Mouse (Mus musculus) midbrain, embryonic 14.5 days (tissue): ENCODE data around the gene Rab5if. TPM values are rescaled to one million over a fixed set of nuclear protein-coding genes. Genes with fewer than 3 reads are reported as not detected.
"Not testable (repeated sequence)": the region's sequence is repeated elsewhere in the genome, so short reads cannot be mapped to it uniquely, and the experiment has no call there.

ENCODE experiments used
- ATAC-seq: fragments of 200-750 bp; cut with Nextera tagmentation; 2 replicates; pipeline ENCODE4 v1.8.0; 2017; ENCODE audit warnings: moderate number of reproducible peaks, moderate library complexity; ENCODE audit not compliant: low FRiP score, low TSS enrichment
- DNase-seq: peaks from one replicate; pipeline ENCODE4 v3.0.0-alpha.2; 2015
- H3K27ac ChIP-seq: fragments of 300-500 bp; sonication (generic); replicated peaks from 2 replicates; pipeline ENCODE4 v1.5.1; 2014; ENCODE audit warnings: mild to moderate bottlenecking, low read depth, low read length, moderate library complexity
- H3K27me3 ChIP-seq: fragments of 300-500 bp; sonication (generic); 2 replicates; pipeline ENCODE4 v1.6.1; 2014; ENCODE audit warnings: low read length, control low read depth, mixed read lengths; ENCODE audit not compliant: control insufficient read depth, insufficient read depth
- H3K36me3 ChIP-seq: fragments of 300-500 bp; sonication (generic); 2 replicates; pipeline ENCODE4 v1.6.1; 2014; ENCODE audit warnings: low read length, control low read depth; ENCODE audit not compliant: control insufficient read depth, insufficient read depth
- H3K4me1 ChIP-seq: fragments of 300-500 bp; sonication (generic); 2 replicates; pipeline ENCODE4 v1.6.1; 2014; ENCODE audit warnings: mild to moderate bottlenecking, antibody characterized with exemption, low read length, control low read depth; ENCODE audit not compliant: control insufficient read depth, insufficient read depth
- H3K4me2 ChIP-seq: fragments of 300-500 bp; sonication (generic); 2 replicates; pipeline ENCODE4 v1.6.1; 2014; ENCODE audit warnings: mild to moderate bottlenecking, low read length, moderate library complexity
- H3K4me3 ChIP-seq: fragments of 300-500 bp; sonication (generic); replicated peaks from 2 replicates; pipeline ENCODE4 v1.5.1; 2014; ENCODE audit warnings: low read depth, low read length
- H3K9ac ChIP-seq: fragments of 300-500 bp; sonication (generic); replicated peaks from 2 replicates; pipeline ENCODE4 v1.6.1; 2014; ENCODE audit warnings: mild to moderate bottlenecking, low read length, moderate library complexity
- H3K9me3 ChIP-seq: fragments of 300-500 bp; sonication (generic); 2 replicates; pipeline ENCODE4 v1.6.1; 2016; ENCODE audit warnings: low read length, control low read depth, mixed read lengths; ENCODE audit not compliant: control insufficient read depth
- WGBS: fragments of 180-500 bp; shearing (Covaris S2); extraction: QIAGEN DNeasy Blood & Tissue Kit; methylation state at CpG from one replicate; pipeline ENCODE4 v1.1.7; 2014; 5-methylcytosine and 5-hydroxymethylcytosine counted together
- polyA plus RNA-seq: library from polyadenylated mRNA; unstranded; fragments of >200 nt; fragmentation: Nextera tagmentation; extraction: Ambion mirVana; gene quantifications from 2 replicates; pipeline ENCODE4 v1.2.1, GENCODE M21; 2014

The Rab5if gene
- polyA plus RNA-seq, 1 experiment from 2014 or later, result 169 TPM

- 67% methylated on average over 2 of the region's 2 CpGs for whole genome bisulfite sequencing
Measured at GRCm38 (mm10) chr2:156901344-156901743, 38.4 kb downstream of the Rab5if start.

GRCm38 (mm10) chr2:156901883-156902282 lies 39.0 kb downstream of the Rab5if start:
- 78% methylated on average over 6 of the region's 6 CpGs for WGBS

More at GRCm38 (mm10) chr2:156901344-156901743, 38.4 kb downstream of the Rab5if start:
- no peaks in the 10 kb centered on the region for H3K27me3 ChIP-seq
- no peaks in the 10 kb centered on the region for H3K9me3 ChIP-seq
- no peak for ATAC-seq
- H3K9ac ChIP-seq, result no peak overlapping the region
- H3K4me2 ChIP-seq, result no peak overlapping the region
- H3K36me3 ChIP-seq, result no peaks in the 10 kb centered on the region
- H3K27ac ChIP-seq, result no peak overlapping the region
- DNase-seq, result no peak
- no peak overlapping the region for H3K4me3 ChIP-seq
- H3K4me1 ChIP-seq, result no peaks in the 10 kb centered on the region

GRCm38 (mm10) chr2:156902411-156902810 lies 39.5 kb downstream of the Rab5if start:
- H3K27ac ChIP-seq, H3K4me1 ChIP-seq, H3K4me3 ChIP-seq, H3K9ac ChIP-seq, H3K27me3 ChIP-seq, H3K9me3 ChIP-seq, H3K36me3 ChIP-seq, H3K4me2 ChIP-seq, ATAC-seq, DNase-seq: not testable (repeated sequence)
- 83% methylated on average over 4 of the region's 4 CpGs for WGBS

More at GRCm38 (mm10) chr2:156901883-156902282, 39.0 kb downstream of the Rab5if start:
- H3K27ac ChIP-seq, result no peak overlapping the region
- H3K4me1 ChIP-seq, result no peaks in the 10 kb centered on the region
- H3K4me2 ChIP-seq, result no peak overlapping the region
- H3K9me3 ChIP-seq, result no peaks in the 10 kb centered on the region
- no peak overlapping the region for H3K9ac ChIP-seq
- H3K36me3 ChIP-seq, result no peaks in the 10 kb centered on the region
- H3K27me3 ChIP-seq, result no peaks in the 10 kb centered on the region
- no peak for ATAC-seq
- DNase-seq, result no peak
- H3K4me3 ChIP-seq, result no peak overlapping the region

GRCm38 (mm10) chr2:156903367-156903766 lies 40.4 kb downstream of the Rab5if start:
- no peaks in the 10 kb centered on the region for H3K36me3 ChIP-seq
- 37% methylated on average over 2 of the region's 2 CpGs for WGBS
- DNase-seq, result no peak
- no peak for ATAC-seq
- H3K9me3 ChIP-seq, result no peaks in the 10 kb centered on the region
- no peaks in the 10 kb centered on the region for H3K27me3 ChIP-seq
- H3K4me1 ChIP-seq, result no peaks in the 10 kb centered on the region
- H3K4me2 ChIP-seq, result no peak overlapping the region
- no peak overlapping the region for H3K4me3 ChIP-seq
- H3K9ac ChIP-seq, result no peak overlapping the region
- H3K27ac ChIP-seq, result no peak overlapping the region

GRCm38 (mm10) chr2:156904976-156905717 lies 42.2 kb downstream of the Rab5if start:
- no peak overlapping the region for H3K27ac ChIP-seq
- H3K4me1 ChIP-seq, result no peaks in the 10 kb centered on the region
- no peaks in the 10 kb centered on the region for H3K36me3 ChIP-seq
- ATAC-seq (no peak), DNase-seq (peak; percentile 76)
- H3K4me2 ChIP-seq, result no peak overlapping the region
- no peak overlapping the region for H3K9ac ChIP-seq
- no peak overlapping the region for H3K4me3 ChIP-seq
- H3K9me3 ChIP-seq, result no peaks in the 10 kb centered on the region
- H3K27me3 ChIP-seq, result no peaks in the 10 kb centered on the region
- 30% methylated on average over 6 of the region's 6 CpGs for WGBS

GRCm38 (mm10) chr2:156905931-156906330 lies 43.0 kb downstream of the Rab5if start:
- not testable (repeated sequence) for H3K4me3 ChIP-seq, ATAC-seq, H3K4me2 ChIP-seq, H3K27ac ChIP-seq, H3K4me1 ChIP-seq, H3K27me3 ChIP-seq, H3K36me3 ChIP-seq, H3K9me3 ChIP-seq, DNase-seq, H3K9ac ChIP-seq
- WGBS, result 39% methylated on average over 4 of the region's 4 CpGs

GRCm38 (mm10) chr2:156913191-156913590 lies 50.3 kb downstream of the Rab5if start:
- Histone ChIP-seq H3K4me1 (no peaks in the 10 kb centered on the region), H3K4me2 (no peak overlapping the region), H3K4me3 (no peak overlapping the region), H3K9me3 (no peaks in the 10 kb centered on the region), H3K9ac (no peak overlapping the region), H3K27ac (no peak overlapping the region), H3K36me3 (no peaks in the 10 kb centered on the region), H3K27me3 (no peaks in the 10 kb centered on the region)
- ATAC-seq (no peak), DNase-seq (peak; percentile 31)
- WGBS, result 72% methylated on average over 5 of the region's 5 CpGs

GRCm38 (mm10) chr2:156915559-156915958 lies 52.6 kb downstream of the Rab5if start:
- Histone ChIP-seq H3K4me1 (no peaks in the 10 kb centered on the region), H3K27ac (no peak overlapping the region), H3K4me2 (no peak overlapping the region), H3K9me3 (no peaks in the 10 kb centered on the region), H3K36me3 (no peaks in the 10 kb centered on the region), H3K4me3 (no peak overlapping the region), H3K27me3 (no peaks in the 10 kb centered on the region), H3K9ac (no peak overlapping the region)
- WGBS, result 84% methylated on average over 3 of the region's 3 CpGs
- DNase-seq (no peak), ATAC-seq (no peak)

GRCm38 (mm10) chr2:156916419-156917125 lies 53.6 kb downstream of the Rab5if start:
- Histone ChIP-seq H3K9ac (no peak overlapping the region), H3K4me2 (no peak overlapping the region), H3K27ac (no peak overlapping the region), H3K4me3 (no peak overlapping the region), H3K4me1 (no peaks in the 10 kb centered on the region), H3K27me3 (no peaks in the 10 kb centered on the region), H3K36me3 (no peaks in the 10 kb centered on the region), H3K9me3 (no peaks in the 10 kb centered on the region)
- ATAC-seq (no peak), DNase-seq (no peak)
- WGBS, result 84% methylated on average over 3 of the region's 3 CpGs
